Mouse (Mus musculus) embryonic fibroblast, embryonic 13.5 days (primary cell): ENCODE measurements around the gene Cacna1d.

Experiments
- CTCF ChIP-seq: IDR thresholded peaks from 2 replicates; pipeline ENCODE4 v1.5.1; 2011; ENCODE audit warnings: mild to moderate bottlenecking, control low read depth, low read length, moderate library complexity, borderline replicate concordance; ENCODE audit not compliant: insufficient read depth
- POLR2A ChIP-seq: IDR thresholded peaks from 2 replicates; pipeline ENCODE4 v1.6.1; 2011; ENCODE audit warnings: low read depth, mild to moderate bottlenecking, control low read depth, low read length, moderate library complexity

DNA sequence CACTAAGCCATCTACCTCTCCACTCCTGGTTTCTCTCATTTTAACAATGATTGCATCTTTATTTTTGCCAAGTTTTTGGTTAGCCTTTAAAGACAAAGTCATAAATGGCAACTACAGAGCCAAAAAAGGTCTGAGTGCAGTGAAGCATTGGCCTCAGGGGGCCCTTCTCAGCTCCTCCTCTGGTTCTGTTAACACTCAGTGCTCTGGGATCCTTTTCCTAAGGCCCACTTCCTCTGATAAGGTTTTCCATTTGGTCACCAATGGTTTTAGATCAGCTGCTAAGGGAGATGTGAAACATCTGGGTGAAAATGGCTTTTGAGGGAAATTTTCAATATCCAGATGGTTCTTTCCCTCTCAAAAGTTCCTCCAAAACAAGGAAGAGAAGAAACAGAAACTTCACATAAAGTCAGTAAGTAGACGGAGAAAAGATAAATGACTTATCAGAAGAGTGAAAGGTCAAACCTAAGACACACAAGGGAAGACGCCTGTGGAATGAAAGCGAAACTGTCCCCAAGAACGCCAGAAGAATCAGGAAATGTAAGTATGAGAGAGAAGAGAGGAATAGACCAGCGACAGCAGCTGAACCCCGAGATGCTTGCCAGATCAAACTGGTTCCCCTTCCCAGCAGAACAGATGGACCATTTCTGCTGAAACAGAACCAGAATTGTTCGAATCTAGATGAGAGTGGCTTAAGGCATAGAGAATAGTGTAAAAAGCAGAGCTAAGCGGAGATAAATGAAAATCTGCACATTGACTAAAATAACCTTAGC is 85.6 kb downstream of the Cacna1d start:
- no peak for TF ChIP-seq CTCF
- no peak for TF ChIP-seq POLR2A
